Mouse (Mus musculus): Measurements from ENCODE around the gene Pex10. TPM values are rescaled to one million over a fixed set of nuclear protein-coding genes. Genes with fewer than 3 reads are reported as not detected.

Gene Pex10
- polyA plus RNA-seq, 1 experiment, result 17.8 TPM

- Histone ChIP-seq H3K4me3 (ENCODE audit: insufficient read depth, low read length) (no peak overlapping the region), H3K4me1 (ENCODE audit: control insufficient read depth, insufficient read depth, low read length) (peaks cover 5% of the 10 kb centered on the region), H3K27ac (ENCODE audit: insufficient read depth, low read length) (no peak overlapping the region)
- TF ChIP-seq POLR2A (IDR thresholded peaks at IDR 0.05; ENCODE audit: extremely low read depth, insufficient read depth, low read length), result no peak
These were observed 53.8 kb downstream of the Pex10 start for GRCm38 (mm10) chr4:155120583-155120982.

DNA sequence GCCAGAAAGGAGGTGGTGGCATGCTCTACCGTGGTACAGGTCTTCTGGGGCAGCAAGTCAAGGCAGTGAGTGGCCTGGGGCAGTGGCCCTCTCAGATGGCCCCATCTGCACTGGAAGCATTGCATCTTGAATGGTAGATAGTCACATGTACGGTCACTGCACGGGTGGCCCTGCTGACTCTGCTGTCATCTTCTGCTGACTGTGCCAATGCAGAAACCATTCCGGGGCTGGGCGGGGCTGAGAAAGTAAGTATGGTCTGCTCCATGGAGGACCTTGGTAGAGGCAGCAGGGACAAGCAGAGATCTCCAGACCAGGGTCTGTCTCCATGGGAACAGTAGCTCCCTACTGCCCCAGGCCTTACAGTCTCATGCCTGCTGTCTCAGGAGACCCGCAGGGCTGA, 54.4 kb downstream of the Pex10 start:
- no peak overlapping the region for H3K4me3 ChIP-seq (ENCODE audit: insufficient read depth, low read length)
- H3K27ac ChIP-seq (ENCODE audit: insufficient read depth, low read length), result no peak overlapping the region
- TF ChIP-seq CTCF (IDR thresholded peaks at IDR 0.05; ENCODE audit: extremely low read depth, insufficient read depth, low read length), result no peak
- TF ChIP-seq POLR2A (IDR thresholded peaks at IDR 0.05; ENCODE audit: extremely low read depth, insufficient read depth, low read length), result no peak
- H3K4me1 ChIP-seq (ENCODE audit: control insufficient read depth, insufficient read depth, low read length), result peaks cover 5% of the 10 kb centered on the region

Other genes with a start within 250 kb of the Pex10 start
- gene Ttc34, start 229.6 kb upstream of the Pex10 start, polyA plus RNA-seq (2012; rRNA removed), result 2.3 and 2.5 TPM in 2 replicates
- gene Mmel1, start 197.4 kb upstream of the Pex10 start, polyA plus RNA-seq (2012; rRNA removed), result 1.1 and 1.2 TPM in 2 replicates
- 152 and 155 TPM in 2 replicates for gene Fam213b, start 167.9 kb upstream of the Pex10 start, polyA plus RNA-seq (2012; rRNA removed)
- gene Tnfrsf14, start 138.5 kb upstream of the Pex10 start, polyA plus RNA-seq (2012; rRNA removed), result 2.3 TPM in 2 replicates
- gene Hes5, start 106.1 kb upstream of the Pex10 start, polyA plus RNA-seq (2012; rRNA removed), result 25.9 and 28.2 TPM in 2 replicates
- gene Pank4, start 102.9 kb upstream of the Pex10 start, polyA plus RNA-seq (2012; rRNA removed), result 64.5 and 68.2 TPM in 2 replicates
- 66.4 and 70.6 TPM in 2 replicates for gene Plch2, start 10.2 kb upstream of the Pex10 start, polyA plus RNA-seq (2012; rRNA removed)
- 81.8 and 86.9 TPM in 2 replicates for gene Rer1, start 19.4 kb downstream of the Pex10 start, polyA plus RNA-seq (2012; rRNA removed)
- gene Morn1, start 19.6 kb downstream of the Pex10 start, polyA plus RNA-seq (2012; rRNA removed), result 12.4 and 16.0 TPM in 2 replicates
- gene Ski, start 155.6 kb downstream of the Pex10 start, polyA plus RNA-seq (2012; rRNA removed), result 69.0 and 70.3 TPM in 2 replicates
- 36.5 and 37.5 TPM in 2 replicates for gene Faap20, start 182.8 kb downstream of the Pex10 start, polyA plus RNA-seq (2012; rRNA removed)